Mouse (Mus musculus) liver, embryonic 12.5 days (tissue): ENCODE measurements around the gene Fstl3. TPM values are rescaled to one million over a fixed set of nuclear protein-coding genes. Genes with fewer than 3 reads are reported as not detected.
A peak's percentile ranks its signal among the peaks of the same experiment; 100 is the strongest.

Experiments used
- ATAC-seq: fragments of 200-750 bp; cut with Nextera tagmentation; 2 replicates; pipeline ENCODE4 v1.8.0; 2017; ENCODE audit warnings: moderate number of reproducible peaks, mild to moderate bottlenecking, moderate library complexity
- H3K27ac ChIP-seq: fragments of 300-500 bp; sonication (generic); 2 replicates; pipeline ENCODE4 v1.5.1; 2016; ENCODE audit warnings: mild to moderate bottlenecking
- H3K27me3 ChIP-seq: fragments of 300-500 bp; sonication (generic); replicated peaks from 2 replicates; pipeline ENCODE4 v1.6.1; 2016; ENCODE audit warnings: mild to moderate bottlenecking, moderate library complexity
- H3K36me3 ChIP-seq: fragments of 300-500 bp; sonication (generic); 2 replicates; pipeline ENCODE4 v1.6.1; 2016; ENCODE audit warnings: mild to moderate bottlenecking, moderate library complexity
- H3K4me1 ChIP-seq: fragments of 300-500 bp; sonication (generic); 2 replicates; pipeline ENCODE4 v1.6.1; 2016
- H3K4me2 ChIP-seq: fragments of 300-500 bp; sonication (generic); 2 replicates; pipeline ENCODE4 v1.6.1; 2016; ENCODE audit warnings: mild to moderate bottlenecking, moderate library complexity
- H3K4me3 ChIP-seq: fragments of 300-500 bp; sonication (generic); 2 replicates; pipeline ENCODE4 v1.5.1; 2016; ENCODE audit warnings: mild to moderate bottlenecking, moderate library complexity
- H3K9ac ChIP-seq: fragments of 300-500 bp; sonication (generic); 2 replicates; pipeline ENCODE4 v1.6.1; 2016; ENCODE audit warnings: mild to moderate bottlenecking, moderate library complexity
- H3K9me3 ChIP-seq: fragments of 300-500 bp; sonication (generic); replicated peaks from 2 replicates; pipeline ENCODE4 v1.6.1; 2016; ENCODE audit warnings: mild to moderate bottlenecking, moderate library complexity
- WGBS: fragments of 180-500 bp; shearing (Covaris S2); methylation state at CpG from one replicate; pipeline ENCODE4 v1.1.7; 2016; ENCODE audit not compliant: insufficient replicate concordance; 5-methylcytosine and 5-hydroxymethylcytosine counted together
- polyA plus RNA-seq: library from polyadenylated mRNA; unstranded; fragments of >200 nt; fragmentation: Nextera tagmentation; extraction: Ambion mirVana; gene quantifications from 2 replicates; pipeline ENCODE4 v1.2.1, GENCODE M21; 2016

Gene Fstl3
- polyA plus RNA-seq, 1 experiment from 2014 or later = 0.80 TPM

GRCm38 (mm10) chr10:79779193-79779592 is 2.1 kb downstream of the Fstl3 start:
- Histone ChIP-seq H3K36me3 (no peaks in the 10 kb centered on the region), H3K9me3 (peaks cover 5% of the 10 kb centered on the region), H3K27me3 (peaks cover 72% of the 10 kb centered on the region), H3K27ac (no peak overlapping the region), H3K4me2 (peak overlapping the region; percentile 71), H3K4me1 (peaks cover 34% of the 10 kb centered on the region), H3K4me3 (no peak overlapping the region), H3K9ac (no peak overlapping the region)
- 31% methylated on average over 2 of the region's 2 CpGs for WGBS
- ATAC-seq = no peak

- H3K4me2 ChIP-seq = peak overlapping the region; percentile 71
- peak overlapping the region; percentile 43; the same call in 1 of the 2 replicates for H3K9ac ChIP-seq
- peak; percentile 84 for ATAC-seq
- H3K27ac ChIP-seq = peak overlapping the region; percentile 16
- H3K36me3 ChIP-seq = no peaks in the 10 kb centered on the region
- WGBS = 2% methylated on average over 55 of the region's 55 CpGs
- peaks cover 80% of the 10 kb centered on the region for H3K27me3 ChIP-seq
- H3K4me1 ChIP-seq = peaks cover 34% of the 10 kb centered on the region
- H3K4me3 ChIP-seq = peak overlapping the region; percentile 48
- H3K9me3 ChIP-seq = peaks cover 4% of the 10 kb centered on the region
Measured at GRCm38 (mm10) chr10:79779784-79780663, 3.0 kb downstream of the Fstl3 start.

GRCm38 (mm10) chr10:79780664-79781015 is 3.6 kb downstream of the Fstl3 start:
- H3K9ac ChIP-seq = no peak overlapping the region
- peak overlapping the region; percentile 16 for H3K27ac ChIP-seq
- under 1% methylated on average over 13 of the region's 13 CpGs for WGBS
- no peaks in the 10 kb centered on the region for H3K9me3 ChIP-seq
- ATAC-seq = no peak; the same call in 1 of the 2 replicates
- peak overlapping the region; percentile 71 for H3K4me2 ChIP-seq
- peak overlapping the region; percentile 48 for H3K4me3 ChIP-seq
- peaks cover 34% of the 10 kb centered on the region for H3K4me1 ChIP-seq
- peaks cover 83% of the 10 kb centered on the region for H3K27me3 ChIP-seq
- no peaks in the 10 kb centered on the region for H3K36me3 ChIP-seq

GRCm38 (mm10) chr10:79781139-79781538 is 4.1 kb downstream of the Fstl3 start:
- Histone ChIP-seq H3K4me1 (peaks cover 34% of the 10 kb centered on the region), H3K36me3 (no peaks in the 10 kb centered on the region), H3K9me3 (no peaks in the 10 kb centered on the region), H3K27ac (peak overlapping the region; percentile 16; the same call in 1 of the 2 replicates), H3K27me3 (peaks cover 80% of the 10 kb centered on the region), H3K9ac (no peak overlapping the region), H3K4me3 (peak overlapping the region; percentile 48), H3K4me2 (peak overlapping the region; percentile 71)
- WGBS = 27% methylated on average over 21 of the region's 21 CpGs
- ATAC-seq = no peak

GRCm38 (mm10) chr10:79781956-79782355 is 4.9 kb downstream of the Fstl3 start:
- 65% methylated on average over 5 of the region's 5 CpGs for WGBS
- H3K27me3 ChIP-seq = peaks cover 71% of the 10 kb centered on the region

GRCm38 (mm10) chr10:79783050-79783449 is 6.0 kb downstream of the Fstl3 start:
- Histone ChIP-seq H3K4me2 (no peak overlapping the region), H3K9ac (no peak overlapping the region), H3K4me3 (no peak overlapping the region), H3K27me3 (peaks cover 66% of the 10 kb centered on the region), H3K36me3 (no peaks in the 10 kb centered on the region), H3K9me3 (no peaks in the 10 kb centered on the region), H3K4me1 (peaks cover 26% of the 10 kb centered on the region), H3K27ac (no peak overlapping the region)
- no peak for ATAC-seq
- 49% methylated on average over 7 of the region's 7 CpGs for WGBS

More at GRCm38 (mm10) chr10:79781956-79782355, 4.9 kb downstream of the Fstl3 start:
- no peak overlapping the region for H3K9ac ChIP-seq
- H3K4me3 ChIP-seq = no peak overlapping the region
- H3K27ac ChIP-seq = no peak overlapping the region
- H3K4me1 ChIP-seq = peaks cover 33% of the 10 kb centered on the region
- H3K4me2 ChIP-seq = no peak overlapping the region
- no peak for ATAC-seq
- no peaks in the 10 kb centered on the region for H3K36me3 ChIP-seq
- no peaks in the 10 kb centered on the region for H3K9me3 ChIP-seq

- ATAC-seq = no peak
- H3K27me3 ChIP-seq = peaks cover 61% of the 10 kb centered on the region
- no peak overlapping the region for H3K4me3 ChIP-seq
- no peak overlapping the region for H3K27ac ChIP-seq
- no peaks in the 10 kb centered on the region for H3K36me3 ChIP-seq
- no peak overlapping the region for H3K9ac ChIP-seq
- H3K4me2 ChIP-seq = no peak overlapping the region
- no peaks in the 10 kb centered on the region for H3K9me3 ChIP-seq
- WGBS = 39% methylated on average over 27 of the region's 27 CpGs
- peaks cover 33% of the 10 kb centered on the region for H3K4me1 ChIP-seq
Measured at GRCm38 (mm10) chr10:79783920-79784800, 7.1 kb downstream of the Fstl3 start.

GRCm38 (mm10) chr10:79788386-79789158 is 11.5 kb downstream of the Fstl3 start:
- Histone ChIP-seq H3K36me3 (no peaks in the 10 kb centered on the region), H3K4me2 (no peak overlapping the region), H3K4me3 (no peak overlapping the region), H3K9me3 (no peaks in the 10 kb centered on the region), H3K27me3 (peaks cover 32% of the 10 kb centered on the region), H3K27ac (no peak overlapping the region), H3K4me1 (peaks cover 15% of the 10 kb centered on the region), H3K9ac (no peak overlapping the region)
- ATAC-seq = no peak
- WGBS = 16% methylated on average over 7 of the region's 7 CpGs

GRCm38 (mm10) chr10:79789581-79789980 is 12.5 kb downstream of the Fstl3 start:
- Histone ChIP-seq H3K27me3 (peaks cover 35% of the 10 kb centered on the region), H3K4me1 (peaks cover 25% of the 10 kb centered on the region), H3K36me3 (no peaks in the 10 kb centered on the region), H3K4me3 (no peak overlapping the region), H3K9me3 (no peaks in the 10 kb centered on the region), H3K27ac (no peak overlapping the region), H3K9ac (no peak overlapping the region), H3K4me2 (no peak overlapping the region)
- WGBS = 43% methylated on average over 2 of the region's 2 CpGs
- no peak for ATAC-seq

GRCm38 (mm10) chr10:79790861-79791260 is 13.8 kb downstream of the Fstl3 start, which contains the start of gene Prss57:
Prss57 (minus strand) TSS chr10:79790961.
- no peaks in the 10 kb centered on the region for H3K36me3 ChIP-seq
- peaks cover 30% of the 10 kb centered on the region for H3K27me3 ChIP-seq
- 63% methylated on average over 4 of the region's 4 CpGs for WGBS
- H3K27ac ChIP-seq = no peak within 1 kb of the TSS
- ATAC-seq = no peak
- H3K4me3 ChIP-seq = no peak within 1 kb of the TSS
- no peak within 1 kb of the TSS for H3K4me2 ChIP-seq
- no peak within 1 kb of the TSS for H3K9ac ChIP-seq
- H3K9me3 ChIP-seq = no peaks in the 10 kb centered on the region
- H3K4me1 ChIP-seq = peaks cover 35% of the 10 kb centered on the region

GRCm38 (mm10) chr10:79792339-79793040 is 15.4 kb downstream of the Fstl3 start:
- H3K27me3 ChIP-seq = peaks cover 26% of the 10 kb centered on the region
- H3K4me3 ChIP-seq = no peak overlapping the region
- H3K27ac ChIP-seq = no peak overlapping the region
- no peak for ATAC-seq
- H3K4me1 ChIP-seq = peaks cover 51% of the 10 kb centered on the region
- H3K36me3 ChIP-seq = no peaks in the 10 kb centered on the region
- 68% methylated on average over 5 of the region's 5 CpGs for WGBS
- H3K4me2 ChIP-seq = 0 out of 2 replicates have a peak overlapping the region, but pooled peaks have one; percentile 89
- H3K9ac ChIP-seq = no peak overlapping the region
- no peaks in the 10 kb centered on the region for H3K9me3 ChIP-seq
